Mouse (Mus musculus) G1E (cell line): ENCODE measurements around the gene Pias4. TPM values are rescaled to one million over a fixed set of nuclear protein-coding genes. Genes with fewer than 3 reads are reported as not detected.

Source experiments
- ATAC-seq: 2 replicates; pipeline ENCODE4 v1.8.0; 2016; ENCODE audit warnings: mild to moderate bottlenecking; ENCODE audit not compliant: insufficient number of reproducible peaks, poor library complexity, low FRiP score, severe bottlenecking; ENCODE audit errors: extremely low read depth
- DNase-seq: peaks from one replicate; pipeline ENCODE4 v3.0.0; 2012; ENCODE audit warnings: low spot score
- H3K27me3 ChIP-seq: 2 replicates; pipeline ENCODE4 v1.6.1; 2012; ENCODE audit warnings: mild to moderate bottlenecking, low read length, inconsistent platforms; ENCODE audit not compliant: insufficient read depth
- H3K36me3 ChIP-seq: replicated peaks from 2 replicates; pipeline ENCODE3; 2012; ENCODE audit warnings: mild to moderate bottlenecking, inconsistent platforms
- H3K4me1 ChIP-seq: 2 replicates; pipeline ENCODE4 v1.6.1; 2012; ENCODE audit warnings: low read depth, low read length, inconsistent platforms, mixed read lengths; ENCODE audit not compliant: insufficient read depth
- H3K4me3 ChIP-seq: 2 replicates; pipeline ENCODE4 v1.5.1; 2012; ENCODE audit warnings: low read depth, mild to moderate bottlenecking, inconsistent platforms, low read length, moderate library complexity, mixed read lengths
- H3K9me3 ChIP-seq: replicated peaks from 2 replicates; pipeline ENCODE4 v1.6.1; 2012; ENCODE audit warnings: inconsistent platforms
- CTCF ChIP-seq: IDR thresholded peaks from 2 replicates; pipeline ENCODE4 v1.5.1; 2012; ENCODE audit warnings: low read depth, low read length, inconsistent platforms, mixed read lengths
- GATA1 ChIP-seq: IDR thresholded peaks from 2 replicates; pipeline ENCODE4 v1.6.1; 2012; ENCODE audit warnings: borderline replicate concordance, low read length, inconsistent platforms, mixed read lengths
- GATA2 ChIP-seq: IDR thresholded peaks from 2 replicates; pipeline ENCODE4 v1.6.1; 2012; ENCODE audit warnings: low read depth, low read length, inconsistent platforms, borderline replicate concordance
- POLR2AphosphoS5 ChIP-seq: IDR thresholded peaks from 2 replicates; pipeline ENCODE4 v1.6.1; 2012; ENCODE audit warnings: low read depth, low read length, inconsistent platforms; ENCODE audit not compliant: insufficient replicate concordance
- TAL1 ChIP-seq: conservative IDR thresholded peaks from 2 replicates; pipeline ENCODE4 v1.6.1; 2012; ENCODE audit warnings: low read depth, low read length, inconsistent platforms, mixed read lengths
- polyA plus RNA-seq: library from polyadenylated mRNA; stranded (reverse); fragments of >175 nt; gene quantifications from 2 replicates; pipeline ENCODE4 v1.2.3, GENCODE M21; 2012
- total RNA-seq, 2 experiments: library from RNA; stranded (forward) in 1 of 2; stranded (reverse) in 1 of 2; fragments of 200-1000 nt in 1 of 2; fragments of >200 nt in 1 of 2; fragmentation: Nextera tagmentation in 1 of 2; gene quantifications; 2 replicates each; pipeline ENCODE4 v1.2.3; 2014 to 2017

The Pias4 gene
- total and polyA plus RNA-seq, 3 experiments = 21.2 to 62.7 (median 28.6) TPM

DNA sequence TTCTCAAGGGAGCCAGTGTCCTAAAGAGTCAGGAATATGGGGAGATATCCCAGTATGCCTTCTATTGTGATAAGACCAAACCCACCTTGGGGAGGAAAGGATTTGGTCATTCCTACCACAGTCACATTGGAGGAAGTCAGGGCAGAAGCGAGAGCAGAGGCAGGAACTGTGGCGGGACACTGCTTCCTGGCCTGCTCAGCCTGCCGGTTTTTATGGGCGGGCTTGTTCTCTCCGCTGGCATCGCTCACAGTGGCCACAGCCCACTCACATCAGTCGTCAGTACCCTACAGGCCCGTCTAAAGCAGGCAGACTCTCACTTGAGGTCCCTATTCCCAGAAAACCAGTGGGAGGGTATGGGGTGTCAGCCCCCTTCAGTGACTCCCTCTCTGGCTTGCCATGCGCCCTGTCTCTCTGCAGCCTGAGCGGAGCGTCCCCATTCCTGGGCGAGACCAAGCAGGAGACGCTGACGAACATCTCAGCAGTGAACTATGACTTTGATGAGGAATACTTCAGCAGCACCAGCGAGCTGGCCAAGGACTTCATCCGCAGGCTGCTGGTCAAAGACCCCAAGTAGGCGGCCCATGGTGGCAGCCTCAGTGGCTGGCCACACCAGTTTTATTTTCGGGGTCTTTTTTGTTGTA is 23.7 kb upstream of the Pias4 start:
- peaks cover 59% of the 10 kb centered on the region for H3K4me1 ChIP-seq
- no peak for DNase-seq
- no peak for TF ChIP-seq POLR2AphosphoS5
- TF ChIP-seq TAL1 = no peak
- no peak for TF ChIP-seq GATA1
- no peak for TF ChIP-seq CTCF
- TF ChIP-seq GATA2 = no peak
- H3K36me3 ChIP-seq = peaks cover 64% of the 10 kb centered on the region
- H3K4me3 ChIP-seq = no peak overlapping the region; the same call in 1 of the 2 replicates
- peaks cover 20% of the 10 kb centered on the region for H3K27me3 ChIP-seq
- no peak for ATAC-seq
- H3K9me3 ChIP-seq = no peaks in the 10 kb centered on the region

DNA sequence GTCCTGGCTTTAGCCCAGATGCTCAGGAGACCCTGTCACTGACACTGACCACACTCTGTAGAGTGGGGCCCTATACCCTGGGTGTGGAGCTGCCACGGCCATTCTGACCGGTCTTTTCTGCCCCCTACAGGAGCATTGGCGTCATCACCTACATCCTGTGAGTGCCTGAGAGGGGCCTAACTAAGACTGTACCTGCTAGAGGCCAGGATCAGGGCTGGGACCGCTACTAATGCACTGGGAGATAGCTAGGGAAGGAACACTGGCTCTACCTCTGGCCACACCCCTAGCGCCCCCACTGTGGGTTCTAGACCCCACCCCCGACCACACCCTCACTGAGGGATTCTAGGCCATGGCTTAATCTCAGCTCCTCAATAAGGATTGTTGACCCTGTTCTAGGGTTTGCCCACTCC is 23.2 kb upstream of the Pias4 start:
- Histone ChIP-seq H3K4me1 (peaks cover 59% of the 10 kb centered on the region), H3K9me3 (no peaks in the 10 kb centered on the region), H3K36me3 (peaks cover 67% of the 10 kb centered on the region), H3K27me3 (peaks cover 15% of the 10 kb centered on the region), H3K4me3 (no peak overlapping the region)
- TF ChIP-seq TAL1 (no peak), GATA1 (no peak), POLR2AphosphoS5 (no peak), CTCF (no peak), GATA2 (no peak)
- ATAC-seq (no peak), DNase-seq (no peak)

DNA sequence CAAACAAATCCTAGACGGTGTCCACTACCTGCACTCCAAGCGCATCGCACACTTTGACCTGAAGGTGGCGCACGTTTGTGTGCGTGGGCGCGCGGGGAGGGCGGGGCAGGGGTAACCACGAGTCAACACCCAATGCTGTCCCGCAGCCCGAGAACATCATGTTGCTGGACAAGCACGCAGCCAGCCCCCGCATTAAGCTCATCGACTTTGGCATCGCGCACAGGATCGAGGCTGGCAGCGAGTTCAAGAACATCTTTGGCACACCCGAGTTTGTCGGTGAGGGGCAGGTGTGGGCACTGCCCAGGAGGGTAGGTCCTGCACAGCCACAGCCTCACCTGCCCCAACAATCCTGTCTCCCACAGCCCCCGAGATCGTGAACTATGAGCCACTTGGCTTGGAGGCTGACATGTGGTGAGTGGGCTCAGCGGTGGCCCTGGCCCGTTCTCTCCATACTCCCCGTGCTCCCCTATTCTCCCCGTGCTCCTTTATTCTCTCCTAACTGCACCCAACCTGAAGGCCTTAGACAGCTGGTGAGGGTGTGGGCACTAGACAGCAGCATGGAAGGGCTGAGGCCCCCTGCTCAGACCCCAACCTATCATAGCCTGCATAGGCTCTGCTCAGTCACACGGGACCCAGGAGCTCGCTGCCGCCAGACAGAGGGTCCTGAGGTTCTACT is 22.7 kb upstream of the Pias4 start:
- peak overlapping the region; percentile 46 for H3K4me3 ChIP-seq
- TF ChIP-seq POLR2AphosphoS5 (no peak), GATA2 (no peak), GATA1 (no peak), CTCF (peak; percentile 35), TAL1 (no peak)
- no peak for ATAC-seq

DNA sequence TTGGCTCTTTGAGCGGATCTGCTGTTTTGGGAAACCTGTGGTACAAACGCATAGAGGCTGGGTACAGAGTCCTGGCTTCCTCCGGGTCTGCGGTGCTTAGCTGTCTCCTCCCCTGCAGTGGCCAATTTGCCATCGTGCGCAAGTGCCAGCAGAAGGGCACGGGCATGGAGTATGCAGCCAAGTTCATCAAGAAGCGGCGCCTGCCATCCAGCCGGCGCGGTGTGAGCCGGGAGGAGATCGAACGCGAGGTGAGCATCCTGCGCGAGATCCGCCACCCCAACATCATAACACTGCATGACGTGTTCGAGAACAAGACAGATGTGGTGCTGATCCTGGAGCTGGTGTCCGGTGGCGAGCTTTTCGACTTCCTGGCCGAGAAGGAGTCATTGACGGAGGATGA is 22.1 kb upstream of the Pias4 start:
- DNase-seq = no peak
- Histone ChIP-seq H3K4me1 (peaks cover 57% of the 10 kb centered on the region), H3K9me3 (no peaks in the 10 kb centered on the region), H3K27me3 (peaks cover 5% of the 10 kb centered on the region), H3K36me3 (peaks cover 77% of the 10 kb centered on the region), H3K4me3 (no peak overlapping the region)
- ATAC-seq = no peak
- TF ChIP-seq GATA1 = no peak

More for the DNA sequence above, 22.7 kb upstream of the Pias4 start:
- peaks cover 10% of the 10 kb centered on the region for H3K27me3 ChIP-seq
- H3K4me1 ChIP-seq = peaks cover 55% of the 10 kb centered on the region
- no peak for DNase-seq
- peaks cover 71% of the 10 kb centered on the region for H3K36me3 ChIP-seq
- no peaks in the 10 kb centered on the region for H3K9me3 ChIP-seq

DNA sequence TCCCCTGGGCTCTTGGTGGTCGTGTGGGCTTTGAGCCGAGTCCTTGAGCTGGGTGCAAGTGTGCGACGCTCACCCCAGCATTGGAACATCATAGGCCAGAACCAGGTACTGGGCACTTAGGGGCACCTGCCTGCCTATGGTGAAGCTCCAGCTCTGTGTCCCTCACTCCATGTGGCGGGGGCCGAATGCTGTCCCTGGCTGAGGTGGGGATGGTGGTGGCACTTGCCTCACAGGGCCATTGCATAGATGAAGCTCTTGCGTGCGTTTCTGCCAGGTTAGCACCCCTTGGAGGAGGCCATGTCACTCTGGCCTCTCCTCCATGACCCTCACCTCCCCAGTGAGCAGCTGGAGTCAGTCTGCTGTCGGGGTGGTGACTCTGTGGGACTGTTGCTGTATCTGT is 19.4 kb upstream of the Pias4 start:
- H3K4me3 ChIP-seq = peak overlapping the region; percentile 10; the same call in 1 of the 2 replicates
- H3K36me3 ChIP-seq = peaks cover 85% of the 10 kb centered on the region
- H3K4me1 ChIP-seq = peaks cover 59% of the 10 kb centered on the region
- no peaks in the 10 kb centered on the region for H3K9me3 ChIP-seq
- no peak for ATAC-seq
- TF ChIP-seq CTCF = no peak
- TF ChIP-seq POLR2AphosphoS5 = no peak
- TF ChIP-seq TAL1 = no peak
- TF ChIP-seq GATA2 = no peak
- TF ChIP-seq GATA1 = no peak
- DNase-seq = no peak
- no peaks in the 10 kb centered on the region for H3K27me3 ChIP-seq

DNA sequence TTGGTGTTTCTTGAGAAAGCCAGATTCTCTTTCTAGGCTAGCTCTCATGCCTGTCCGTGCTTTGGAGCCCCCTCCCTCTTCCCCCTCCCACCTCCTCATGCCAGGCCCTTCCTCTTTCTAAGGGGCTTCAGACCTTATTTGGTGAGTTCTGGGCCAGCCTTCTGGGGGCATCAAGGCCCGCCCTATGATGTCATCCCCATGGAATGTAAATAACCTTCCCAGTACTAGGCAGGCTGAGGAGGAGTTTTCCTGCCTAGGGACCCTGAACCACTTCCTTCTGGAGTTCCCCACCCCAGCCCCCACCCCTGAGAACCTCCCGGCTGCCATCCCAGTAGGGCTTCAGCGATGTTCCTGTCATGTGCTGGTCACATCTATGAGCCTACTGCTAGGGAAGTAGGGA is 17.0 kb upstream of the Pias4 start:
- Histone ChIP-seq H3K4me1 (peaks cover 57% of the 10 kb centered on the region), H3K9me3 (no peaks in the 10 kb centered on the region), H3K36me3 (peaks cover 84% of the 10 kb centered on the region), H3K4me3 (no peak overlapping the region), H3K27me3 (no peaks in the 10 kb centered on the region)
- no peak for TF ChIP-seq CTCF
- no peak for TF ChIP-seq POLR2AphosphoS5
- no peak for TF ChIP-seq TAL1
- TF ChIP-seq GATA1 = no peak
- TF ChIP-seq GATA2 = no peak
- ATAC-seq = no peak
- DNase-seq = no peak

DNA sequence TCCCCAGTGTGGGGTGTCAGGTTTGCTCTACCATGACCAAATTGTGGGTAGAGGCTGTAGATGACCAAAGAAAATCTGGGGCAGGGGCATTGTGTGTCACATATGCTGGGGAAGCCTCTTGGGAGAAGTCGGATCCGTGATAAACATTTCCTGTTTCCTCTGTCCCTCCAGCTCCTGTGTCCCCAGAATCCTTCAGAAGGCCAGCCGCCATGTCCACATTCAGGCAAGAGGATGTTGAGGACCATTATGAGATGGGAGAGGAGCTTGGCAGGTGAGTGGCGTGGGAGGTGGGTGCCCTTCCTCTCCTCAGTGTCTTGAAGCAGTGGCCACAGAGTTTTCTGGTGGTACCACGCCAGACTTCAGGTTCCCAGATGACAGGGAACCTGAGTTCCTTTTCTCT is 16.1 kb upstream of the Pias4 start, which contains the start of gene 4930442H23Rik:
Gene 4930442H23Rik (minus strand): TSS at position 45 of the 400 bp plus-strand sequence.
- DNase-seq (no peak), ATAC-seq (no peak)
- TF ChIP-seq CTCF (no peak), POLR2AphosphoS5 (peak; percentile 77)
- H3K36me3 ChIP-seq = peaks cover 86% of the 10 kb centered on the region
- peak within 1 kb of the TSS; percentile 78 for H3K4me3 ChIP-seq
- no peaks in the 10 kb centered on the region for H3K9me3 ChIP-seq
- no peaks in the 10 kb centered on the region for H3K27me3 ChIP-seq
- peaks cover 64% of the 10 kb centered on the region for H3K4me1 ChIP-seq
